Comparison of ENCODE assay signal across 10 mouse cellular contexts in the genomic region with DNA sequence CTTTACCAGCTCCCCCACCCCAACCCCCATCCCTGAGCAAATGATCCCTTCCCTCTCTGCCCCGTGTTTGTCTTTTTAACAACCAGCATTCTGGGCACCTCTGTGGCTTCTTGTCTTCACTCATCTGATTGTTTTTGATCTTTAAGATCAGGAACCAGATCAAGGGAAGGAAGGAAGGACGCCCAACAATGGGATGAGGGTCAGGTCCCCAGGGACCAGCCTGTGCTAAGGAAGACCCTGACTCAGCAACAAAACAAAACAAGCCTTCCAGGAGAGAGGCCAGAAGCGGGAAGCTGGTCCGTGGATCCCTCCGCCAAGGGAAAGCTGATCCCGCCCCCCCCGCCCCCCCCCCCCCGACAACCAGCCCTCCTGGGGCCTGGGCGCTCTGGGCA. TPM values are rescaled to one million over a fixed set of nuclear protein-coding genes. Genes with fewer than 3 reads are reported as not detected.
DNase-seq lines count a peak whose midpoint lies in the region; ATAC-seq and TF ChIP-seq lines count a peak whose summit lies in the region.
"Had no signal": no experiment of that assay in that cellular context is flagged by ENCODE, and none has a peak within 500 bp of the region (broad histone marks: within the 10 kb centered on the region; RNA-seq: fewer than 3 reads in every experiment).

No protein-coding gene starts in this region.

- DNase-seq in kidney, postnatal 0 days (ENCODE audit: low spot score): peak; percentile 52
- DNase-seq in kidney, adult 8-10 months: no peak
- DNase-seq in kidney, postnatal 10 days: peak; percentile 60
- no peak for DNase-seq in left cerebral cortex, adult 11 months (ENCODE audit: low spot score)
- no peak for DNase-seq in cerebellum, adult 11 months
- no peak for DNase-seq in layer of hippocampus, postnatal 36 days

- H3K4me3 ChIP-seq in kidney, postnatal 0 days (replicated peaks; ENCODE audit: low read depth, low read length): peak overlapping the region; percentile 14; the same call in 1 of the 2 replicates
- H3K4me3 ChIP-seq in embryonic facial prominence, embryonic 13.5 days: peak overlapping the region; percentile 38
- H3K4me3 ChIP-seq in neural tube, embryonic 12.5 days: peak overlapping the region; percentile 18

- peak overlapping the region; percentile 10; the same call in 1 of the 2 replicates for H3K9ac ChIP-seq in kidney, postnatal 0 days (ENCODE audit: low read depth, low read length)
- peak overlapping the region; percentile 67 for H3K9ac ChIP-seq in embryonic facial prominence, embryonic 13.5 days
- peak overlapping the region; percentile 51 for H3K9ac ChIP-seq in neural tube, embryonic 12.5 days

- H3K36me3 ChIP-seq in kidney, postnatal 0 days (ENCODE audit: insufficient read depth, low read length): 0 out of 2 replicates have a peak, but pooled peaks cover 3% of the 10 kb centered on the region
- H3K36me3 ChIP-seq in embryonic facial prominence, embryonic 13.5 days: no peaks in the 10 kb centered on the region
- no peaks in the 10 kb centered on the region for H3K36me3 ChIP-seq in neural tube, embryonic 12.5 days

- no peak for ATAC-seq in kidney, postnatal 0 days (replicated peaks; ENCODE audit: low FRiP score, low read depth)
- no peak for ATAC-seq in embryonic facial prominence, embryonic 13.5 days (ENCODE audit: insufficient number of reproducible peaks, insufficient read depth, low FRiP score, low TSS enrichment, low read depth)
- ATAC-seq in neural tube, embryonic 12.5 days (ENCODE audit: low FRiP score, low read depth): no peak

- peak overlapping the region; percentile 92 for H3K27ac ChIP-seq in kidney, postnatal 0 days
- peak overlapping the region; percentile 86 for H3K27ac ChIP-seq in embryonic facial prominence, embryonic 13.5 days
- H3K27ac ChIP-seq in neural tube, embryonic 12.5 days: no peak overlapping the region

- TF ChIP-seq CTCF in kidney, postnatal 0 days (IDR thresholded peaks at IDR 0.05; ENCODE audit: low read depth): no peak

- H3K4me1 ChIP-seq in kidney, postnatal 0 days (replicated peaks; ENCODE audit: insufficient read depth, low read length): peaks cover 7% of the 10 kb centered on the region; the same call in 1 of the 2 replicates
- peaks cover 16% of the 10 kb centered on the region for H3K4me1 ChIP-seq in embryonic facial prominence, embryonic 13.5 days
- peaks cover 9% of the 10 kb centered on the region for H3K4me1 ChIP-seq in neural tube, embryonic 12.5 days

- no peaks in the 10 kb centered on the region for H3K9me3 ChIP-seq in kidney, postnatal 0 days (replicated peaks; ENCODE audit: low read length)
- H3K9me3 ChIP-seq in embryonic facial prominence, embryonic 13.5 days: no peaks in the 10 kb centered on the region
- no peaks in the 10 kb centered on the region for H3K9me3 ChIP-seq in neural tube, embryonic 12.5 days

- H3K4me2 ChIP-seq in kidney, postnatal 0 days (ENCODE audit: low read length): peak overlapping the region; percentile 41
- H3K4me2 ChIP-seq in embryonic facial prominence, embryonic 13.5 days: peak overlapping the region; percentile 60
- peak overlapping the region; percentile 58 for H3K4me2 ChIP-seq in neural tube, embryonic 12.5 days (replicated peaks)

- 8% methylated on average over 9 of the region's 9 CpGs for WGBS in kidney, postnatal 0 days
- 2% methylated on average over 7 of the region's 9 CpGs for WGBS in embryonic facial prominence, embryonic 13.5 days
- WGBS in neural tube, embryonic 12.5 days: 10% methylated on average over 8 of the region's 9 CpGs

- H3K27me3 ChIP-seq in kidney, postnatal 0 days (ENCODE audit: insufficient read depth, low read length): no peaks in the 10 kb centered on the region
- H3K27me3 ChIP-seq in embryonic facial prominence, embryonic 13.5 days: no peaks in the 10 kb centered on the region
- no peaks in the 10 kb centered on the region for H3K27me3 ChIP-seq in neural tube, embryonic 12.5 days (replicated peaks)

RNA-seq across cellular contexts. Expression of a gene that starts 41.6 kb away (rescaled TPM):
- polyA plus RNA-seq in kidney, postnatal 0 days (2015; fragmentation: Nextera tagmentation; extraction: Ambion mirVana): 4.8 and 5.0 TPM in 2 replicates
- polyA plus RNA-seq in embryonic facial prominence, embryonic 13.5 days (2015; fragmentation: Nextera tagmentation; extraction: Ambion mirVana): 8.6 and 10.2 TPM in 2 replicates
- polyA plus RNA-seq in neural tube, embryonic 12.5 days (2016; fragmentation: Nextera tagmentation; extraction: Ambion mirVana): 2.6 and 3.0 TPM in 2 replicates
- total RNA-seq in layer of hippocampus, postnatal 36 days (2021): 10 to 100 TPM; 62.4 to 66.1 TPM

RNA-seq across cellular contexts. Expression of a gene that starts 47.3 kb away (rescaled TPM):
- polyA plus RNA-seq in kidney, postnatal 0 days (2015; fragmentation: Nextera tagmentation; extraction: Ambion mirVana): 0.12 and 0.22 TPM in 2 replicates
- 0.61 TPM in 1 of 2 replicates, not detected in the other for polyA plus RNA-seq in embryonic facial prominence, embryonic 13.5 days (2015; fragmentation: Nextera tagmentation; extraction: Ambion mirVana)
- not detected in 2 replicates for polyA plus RNA-seq in neural tube, embryonic 12.5 days (2016; fragmentation: Nextera tagmentation; extraction: Ambion mirVana)
- not detected for total RNA-seq in layer of hippocampus, postnatal 36 days (2021)
- total RNA-seq: layer of hippocampus, postnatal 25 days had no signal
- polyA plus RNA-seq: cortical plate, adult 2 months had no signal

Comparison
In these comparisons a context has a peak if more than half of its experiments do, and no peak if none do; other contexts are left out.
1. DNase-seq: peak in kidney, postnatal 0 days (single experiment) and kidney, postnatal 10 days (single experiment); none in kidney, adult 8-10 months (0 of 2), left cerebral cortex, adult 11 months (single experiment), cerebellum, adult 11 months (single experiment) and layer of hippocampus, postnatal 36 days (0 of 2).
2. H3K9ac ChIP-seq: peak in every context shown above with its lines; median percentile 67 in embryonic facial prominence, embryonic 13.5 days; 51 in neural tube, embryonic 12.5 days; 10 in kidney, postnatal 0 days.
3. Peak in every context shown above with its lines, with median percentiles within 50 percentile points of each other: H3K4me2 ChIP-seq and H3K4me3 ChIP-seq.